Mouse (Mus musculus) cerebellum, adult 11 months (tissue): ENCODE measurements around the gene Hhatl.

Experiments
- DNase-seq: peaks from one replicate; pipeline ENCODE4 v3.0.0; 2022

The Hhatl gene

DNA sequence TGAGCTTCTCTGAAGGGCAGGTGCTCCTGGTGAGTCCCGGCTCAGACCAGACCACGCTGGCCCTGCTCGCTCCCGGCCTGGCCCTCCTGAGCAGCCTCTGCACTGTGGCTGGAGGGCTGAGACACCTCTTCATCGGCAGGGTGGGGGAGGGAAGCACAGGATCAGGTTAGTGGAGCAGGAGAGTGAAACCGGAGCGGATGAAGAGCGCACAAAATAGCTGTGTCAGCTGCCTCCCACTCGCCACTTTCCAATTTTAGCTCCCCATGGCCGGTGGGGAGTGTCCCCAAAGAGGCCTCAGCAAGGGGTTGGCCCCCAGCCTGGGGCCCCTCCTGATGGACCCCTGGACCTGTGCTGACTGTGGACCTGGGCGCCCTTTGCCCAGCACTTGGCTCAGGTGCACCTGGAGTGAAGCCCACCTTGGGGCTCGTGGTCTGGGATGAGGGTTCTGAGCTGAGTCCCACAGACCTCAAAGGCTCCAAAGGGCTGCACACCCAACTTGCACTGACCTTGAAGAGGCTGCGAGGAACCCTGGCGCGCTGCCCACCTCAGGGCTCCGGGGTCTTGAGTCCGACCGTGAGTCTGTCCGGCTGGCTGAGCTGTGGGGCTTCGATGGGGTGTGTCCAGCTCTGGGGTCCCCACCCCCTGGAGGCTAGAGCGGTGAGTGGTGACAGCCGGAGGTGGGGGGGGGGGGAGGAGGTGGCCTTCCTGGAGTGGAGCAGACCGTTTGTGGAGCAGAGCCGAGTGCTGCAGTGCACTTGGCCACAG lies at the start of gene Hhatl:
TSS of gene Hhatl (minus strand) at position 751 of the 765 bp plus-strand sequence.
- no peak for DNase-seq

GRCm38 (mm10) chr9:121839622-121839965 lies 47.3 kb upstream of the Hhatl start:
- DNase-seq = no peak

GRCm38 (mm10) chr9:121838829-121839621 lies 46.7 kb upstream of the Hhatl start, which contains the start of gene Ccdc13:
Gene Ccdc13 (minus strand): TSS chr9:121839461.
- DNase-seq = no peak

- no peak for DNase-seq
These were observed 45.7 kb upstream of the Hhatl start for GRCm38 (mm10) chr9:121838008-121838407.

DNA sequence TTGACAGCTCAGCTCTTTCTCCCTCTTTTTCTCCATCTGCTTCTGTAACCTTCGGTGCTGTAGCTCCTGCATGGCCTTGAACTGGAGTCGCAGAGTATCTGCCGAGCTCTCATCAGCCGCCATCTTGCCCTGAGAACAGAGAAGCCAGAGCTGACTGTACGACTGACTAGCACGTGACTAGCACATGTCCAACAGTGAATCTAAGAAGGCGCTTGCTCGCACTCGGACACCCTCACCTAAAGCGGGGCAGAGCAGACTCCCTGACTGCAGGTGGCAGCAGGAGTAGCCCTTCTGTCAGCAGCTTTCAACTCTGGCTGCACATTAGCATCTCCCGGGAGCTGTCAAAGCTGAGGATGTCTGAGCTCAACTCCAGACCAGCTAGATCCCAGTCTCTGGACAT lies 41.5 kb upstream of the Hhatl start:
- DNase-seq = no peak

GRCm38 (mm10) chr9:121830956-121831293 lies 38.6 kb upstream of the Hhatl start:
- DNase-seq = peak; percentile 81

DNA sequence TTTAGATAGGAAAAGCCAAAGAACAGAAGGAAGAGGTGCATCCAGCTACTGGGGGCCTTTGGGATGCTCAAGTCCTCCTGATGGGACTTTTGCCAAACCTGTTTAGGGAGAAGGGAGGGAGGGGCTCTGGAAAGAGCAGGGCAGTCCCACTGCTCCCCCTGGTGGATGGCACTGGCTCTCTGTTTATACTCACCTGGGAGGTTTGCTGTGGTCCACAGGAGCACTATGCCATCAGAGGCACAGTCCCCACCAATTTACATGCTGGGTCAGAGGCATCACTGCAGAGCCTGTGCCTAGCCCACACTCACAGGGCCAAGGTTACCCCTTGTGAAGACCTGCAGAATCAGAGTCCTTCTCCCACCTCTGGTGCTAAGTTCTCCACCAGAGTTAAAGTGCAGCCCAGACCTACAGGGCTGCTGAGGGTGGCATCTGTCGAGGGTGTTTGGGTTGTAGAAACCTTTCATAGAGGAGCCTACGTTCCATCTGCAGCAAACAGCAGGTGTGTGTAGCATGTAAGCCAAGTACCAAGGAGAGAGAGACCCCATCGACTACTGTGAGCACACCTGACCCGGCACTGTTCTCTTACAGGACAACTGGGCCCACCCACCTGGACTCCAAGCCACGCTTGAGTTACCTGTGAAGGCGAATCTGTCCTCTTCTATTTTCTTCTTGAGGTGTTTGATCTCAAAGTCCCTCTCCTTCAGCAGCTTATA lies 38.1 kb upstream of the Hhatl start:
- peak; percentile 56 for DNase-seq

DNA sequence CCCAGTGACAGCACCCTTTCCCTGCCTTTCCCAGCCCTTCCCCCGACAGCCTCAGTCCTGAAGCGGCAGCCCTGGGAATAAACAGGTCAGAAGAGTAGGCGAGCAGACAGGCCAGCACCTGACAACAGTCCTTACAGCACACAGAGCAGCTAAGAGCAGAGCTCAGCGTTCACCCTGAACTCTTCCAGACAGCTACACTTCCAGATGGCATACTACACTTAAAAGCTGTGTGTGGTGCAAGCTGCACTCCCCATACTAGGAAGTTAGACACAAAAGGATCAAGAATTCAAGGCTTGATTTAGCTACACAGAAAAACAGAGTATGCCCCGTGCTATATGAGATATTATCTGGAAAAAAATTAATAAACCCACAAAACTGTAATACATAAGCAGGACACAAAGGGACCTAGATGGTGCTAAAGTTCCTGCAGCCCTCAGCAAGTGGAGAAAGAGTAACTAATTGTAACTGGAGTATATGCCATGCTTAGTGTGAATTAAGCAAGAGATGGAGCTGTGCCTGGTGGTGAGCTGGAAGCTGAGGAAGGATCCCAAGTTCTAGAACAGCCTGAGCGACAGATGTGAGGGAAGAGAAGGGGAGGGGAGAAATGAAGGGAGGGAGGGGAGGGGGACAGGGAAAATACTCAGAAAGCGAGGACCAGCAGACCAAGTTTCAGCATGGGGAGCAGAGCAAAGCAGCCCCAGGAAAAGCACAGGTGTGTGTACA lies 37.1 kb upstream of the Hhatl start:
- no peak for DNase-seq

GRCm38 (mm10) chr9:121828314-121828713 lies 36.0 kb upstream of the Hhatl start:
- no peak for DNase-seq

GRCm38 (mm10) chr9:121826356-121826755 lies 34.0 kb upstream of the Hhatl start:
- DNase-seq = no peak

- no peak for DNase-seq
These were observed 31.7 kb upstream of the Hhatl start for GRCm38 (mm10) chr9:121823991-121824390.

- peak; percentile 72 for DNase-seq
These were observed 30.7 kb upstream of the Hhatl start for GRCm38 (mm10) chr9:121823051-121823450.

- DNase-seq = no peak
These were observed 30.3 kb upstream of the Hhatl start for GRCm38 (mm10) chr9:121822585-121822991.

DNA sequence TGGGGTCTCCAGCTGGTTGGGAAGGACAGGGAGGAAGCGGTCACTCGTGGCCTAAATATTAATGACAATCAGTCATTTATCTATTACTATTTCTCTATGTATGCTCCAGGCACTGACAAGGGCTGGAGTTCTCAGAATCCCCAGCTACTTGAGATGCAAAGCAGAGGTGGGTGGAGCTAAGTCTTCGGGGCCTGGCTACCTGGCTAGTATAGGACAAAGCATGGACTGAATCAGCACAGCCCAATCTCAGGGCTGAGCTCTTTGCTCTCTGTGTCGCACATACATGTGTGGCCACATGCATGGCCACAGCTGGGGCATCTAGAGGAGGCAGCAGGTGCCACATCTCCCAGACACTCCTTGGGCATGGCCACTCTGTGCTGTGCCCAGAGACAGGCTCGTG lies 28.5 kb upstream of the Hhatl start:
- no peak for DNase-seq

DNA sequence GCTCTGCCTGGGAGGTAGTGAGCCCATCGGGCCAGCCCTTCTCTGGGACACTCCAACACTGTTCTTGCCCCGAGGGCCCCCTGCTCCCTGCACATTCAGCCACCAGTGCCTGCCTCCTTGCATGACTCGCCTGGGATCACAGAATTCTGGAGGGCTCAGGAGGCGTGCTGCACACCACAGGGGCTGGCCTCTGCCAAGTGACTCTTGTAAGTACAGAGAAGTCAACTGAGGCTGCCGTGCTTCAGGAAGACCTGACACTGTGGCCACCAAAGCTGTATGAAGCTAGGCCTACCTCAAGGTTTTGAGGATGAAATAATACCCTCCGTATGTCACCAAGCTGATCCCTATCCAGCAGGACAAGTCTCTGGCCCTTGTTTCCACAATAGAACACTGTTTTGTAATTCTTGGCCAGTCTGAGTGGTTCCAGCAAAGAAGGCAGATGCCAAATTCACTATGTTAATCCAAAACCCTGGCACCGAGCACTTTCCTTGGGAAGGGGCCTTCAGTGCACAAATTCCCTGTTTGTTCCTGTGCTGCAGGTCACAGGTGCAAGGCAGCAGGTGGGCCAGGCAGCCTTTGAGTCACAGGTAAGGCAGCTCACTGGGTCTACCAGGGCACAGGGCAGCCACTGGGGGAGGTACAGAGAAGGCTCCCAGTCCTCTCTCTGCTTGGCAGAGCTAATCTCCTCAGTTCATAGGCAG lies 27.6 kb upstream of the Hhatl start:
- DNase-seq = peak; percentile 66

GRCm38 (mm10) chr9:121819073-121819770 lies 26.9 kb upstream of the Hhatl start:
- DNase-seq = peak; percentile 50

- no peak for DNase-seq
These were observed 22.9 kb upstream of the Hhatl start for GRCm38 (mm10) chr9:121815183-121815582.

- DNase-seq = no peak
These were observed 17.9 kb upstream of the Hhatl start for GRCm38 (mm10) chr9:121810081-121810821.

DNA sequence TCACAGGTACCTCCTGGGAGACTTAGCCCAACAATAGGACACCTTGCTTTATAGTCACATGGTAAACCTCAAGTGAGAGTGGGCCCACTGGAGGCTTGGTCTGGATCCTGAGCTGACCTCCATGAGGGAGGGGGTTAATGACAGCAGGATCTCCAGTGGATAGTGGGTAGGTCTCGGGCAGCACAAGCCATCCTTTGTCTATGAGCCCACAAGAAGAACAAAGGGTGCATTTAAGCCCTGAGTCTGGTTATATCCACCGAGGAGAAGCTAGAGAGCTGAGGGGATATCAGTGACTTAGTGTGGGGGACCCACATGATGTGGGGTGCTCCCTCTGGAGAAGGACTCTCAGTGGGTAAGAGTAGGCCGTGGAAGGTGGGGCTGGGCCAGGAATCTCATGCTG lies 16.2 kb upstream of the Hhatl start:
- DNase-seq = no peak

DNA sequence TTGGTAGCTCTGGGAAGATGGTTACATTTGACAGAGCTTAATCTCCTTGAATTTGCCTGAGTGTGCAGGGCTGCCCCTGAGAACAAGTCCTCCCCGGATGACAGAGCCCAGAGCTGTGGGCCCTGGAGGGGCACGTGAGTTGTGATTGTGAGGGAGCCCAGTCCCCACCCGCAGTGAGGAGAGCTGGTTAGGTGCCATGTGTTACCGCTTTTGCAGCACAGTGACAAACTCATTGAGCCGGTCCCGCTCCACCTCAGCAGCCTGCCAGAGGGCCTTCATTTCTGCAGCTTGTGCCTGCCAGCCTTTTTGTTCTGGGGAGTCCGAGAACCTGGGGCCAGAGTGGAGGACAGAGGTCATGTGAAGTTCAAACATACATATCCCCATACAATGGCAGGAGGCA lies 15.6 kb upstream of the Hhatl start:
- no peak for DNase-seq

- DNase-seq = no peak
These were observed 15.2 kb upstream of the Hhatl start for GRCm38 (mm10) chr9:121807546-121807945.
